ENCODE assay signal across 12 mouse cellular contexts in genomic region chr6:61068117-61068489, GRCm38 (mm10).
A peak's percentile ranks its signal among the peaks of the same experiment; 100 is the strongest.
DNase-seq lines count a peak whose midpoint lies in the region; ATAC-seq and TF ChIP-seq lines count a peak whose summit lies in the region.
"Had no signal": no experiment of that assay in that cellular context is flagged by ENCODE, and none has a peak within 500 bp of the region (broad histone marks: within the 10 kb centered on the region; RNA-seq: fewer than 3 reads in every experiment).

No protein-coding gene starts in this region.

- DNase-seq in kidney, adult 2 months: no peak
- peak; percentile 75 for DNase-seq in A20 (ENCODE audit: low read depth, low spot score)
- no peak for DNase-seq in limb, embryonic 10.5 days (ENCODE audit: low spot score)
- no peak for DNase-seq in adrenal gland, adult 8-10 months
- DNase-seq in urinary bladder, postnatal 36 days (ENCODE audit: low spot score in 2 of 2): no peak
- DNase-seq in frontal cortex, postnatal 36 days (ENCODE audit: low spot score in 2 of 2): no peak
- DNase-seq: cerebellum, postnatal 25 days; kidney, adult 8-10 months had no signal

- no peak overlapping the region for H3K9ac ChIP-seq in kidney, embryonic 16.5 days (replicated peaks; ENCODE audit: low read length)
- no peak overlapping the region for H3K9ac ChIP-seq in embryonic facial prominence, embryonic 12.5 days
- H3K9ac ChIP-seq: liver, embryonic 15.5 days had no signal

- H3K27ac ChIP-seq in kidney, embryonic 16.5 days (ENCODE audit: low read length): no peak overlapping the region
- no peak overlapping the region for H3K27ac ChIP-seq in kidney, adult 2 months (ENCODE audit: insufficient read depth, low read depth, low read length)
- H3K27ac ChIP-seq in embryonic facial prominence, embryonic 12.5 days: no peak overlapping the region
- peak overlapping the region; percentile 72 for H3K27ac ChIP-seq in limb, embryonic 10.5 days
- H3K27ac ChIP-seq: heart, embryonic 10.5 days; liver, embryonic 15.5 days had no signal

- TF ChIP-seq CTCF in kidney, adult 2 months (conservative IDR thresholded peaks at IDR 0.05; ENCODE audit: insufficient read depth, insufficient read length, low read depth, low read length): no peak

- H3K9me3 ChIP-seq in kidney, embryonic 16.5 days (ENCODE audit: low read length): no peaks in the 10 kb centered on the region
- no peaks in the 10 kb centered on the region for H3K9me3 ChIP-seq in embryonic facial prominence, embryonic 12.5 days
- H3K9me3 ChIP-seq in limb, embryonic 10.5 days (replicated peaks): no peaks in the 10 kb centered on the region
- H3K9me3 ChIP-seq: heart, embryonic 10.5 days; liver, embryonic 15.5 days had no signal

- peaks cover 19% of the 10 kb centered on the region for H3K4me1 ChIP-seq in kidney, embryonic 16.5 days (ENCODE audit: insufficient read depth, low read length)
- no peaks in the 10 kb centered on the region for H3K4me1 ChIP-seq in kidney, adult 2 months (ENCODE audit: control insufficient read depth, insufficient read depth, low read length)
- H3K4me1 ChIP-seq in embryonic facial prominence, embryonic 12.5 days: peaks cover 10% of the 10 kb centered on the region; the same call in 1 of the 2 replicates
- H3K4me1 ChIP-seq in limb, embryonic 10.5 days: peaks cover 44% of the 10 kb centered on the region
- H3K4me1 ChIP-seq: heart, embryonic 10.5 days; liver, embryonic 15.5 days had no signal

- WGBS in kidney, embryonic 16.5 days: 0% methylated on average over 1 of the region's 1 CpGs
- WGBS in kidney, adult 2 months: 19% methylated on average over 1 of the region's 1 CpGs
- WGBS in embryonic facial prominence, embryonic 12.5 days: 3% methylated on average over 1 of the region's 1 CpGs
- WGBS in limb, embryonic 10.5 days: 18% methylated on average over 1 of the region's 1 CpGs

- TF ChIP-seq POLR2A in kidney, adult 2 months (IDR thresholded peaks at IDR 0.05; ENCODE audit: low read depth, low read length): no peak

- H3K36me3 ChIP-seq in kidney, embryonic 16.5 days (ENCODE audit: insufficient read depth, low read length): no peaks in the 10 kb centered on the region
- no peaks in the 10 kb centered on the region for H3K36me3 ChIP-seq in kidney, adult 2 months (ENCODE audit: control insufficient read depth, insufficient read depth, low read length)
- H3K36me3 ChIP-seq in embryonic facial prominence, embryonic 12.5 days: no peaks in the 10 kb centered on the region
- H3K36me3 ChIP-seq in limb, embryonic 10.5 days: no peaks in the 10 kb centered on the region
- H3K36me3 ChIP-seq: heart, embryonic 10.5 days; liver, embryonic 15.5 days had no signal

- ATAC-seq in kidney, embryonic 16.5 days (ENCODE audit: low FRiP score, low TSS enrichment): peak; percentile 71; the same call in 1 of the 2 replicates
- no peak for ATAC-seq in embryonic facial prominence, embryonic 12.5 days (ENCODE audit: insufficient number of reproducible peaks, insufficient read depth, low FRiP score, low TSS enrichment)

- H3K27me3 ChIP-seq in kidney, embryonic 16.5 days (ENCODE audit: insufficient read depth, low read length): no peaks in the 10 kb centered on the region
- no peaks in the 10 kb centered on the region for H3K27me3 ChIP-seq in kidney, adult 2 months (replicated peaks; ENCODE audit: control insufficient read depth, insufficient read depth, low read length)
- H3K27me3 ChIP-seq in embryonic facial prominence, embryonic 12.5 days: no peaks in the 10 kb centered on the region
- H3K27me3 ChIP-seq in limb, embryonic 10.5 days (ENCODE audit: low read depth, poor library complexity, severe bottlenecking): no peaks in the 10 kb centered on the region
- H3K27me3 ChIP-seq: liver, embryonic 15.5 days had no signal

- H3K4me2 ChIP-seq in kidney, embryonic 16.5 days (replicated peaks; ENCODE audit: low read depth, low read length): peak overlapping the region; percentile 46
- H3K4me2 ChIP-seq in embryonic facial prominence, embryonic 12.5 days (replicated peaks): 0 out of 2 replicates have a peak overlapping the region, but pooled peaks have one; percentile 21
- H3K4me2 ChIP-seq: liver, embryonic 15.5 days had no signal

- no peak overlapping the region for H3K4me3 ChIP-seq in kidney, embryonic 16.5 days (ENCODE audit: low read length)
- no peak overlapping the region for H3K4me3 ChIP-seq in kidney, adult 2 months (ENCODE audit: insufficient read depth, low read depth, low read length)
- H3K4me3 ChIP-seq in embryonic facial prominence, embryonic 12.5 days: no peak overlapping the region
- no peak overlapping the region for H3K4me3 ChIP-seq in limb, embryonic 10.5 days
- H3K4me3 ChIP-seq: heart, embryonic 10.5 days; liver, embryonic 15.5 days had no signal
